Mouse (Mus musculus): ENCODE measurements at regions not wholly inside any gene's neighbourhood (a gene's known extent, or its start where the extent isn't known, plus 50 kb on each side); places are given as distances from the start of the nearest gene placed in this dataset.

GRCm38 (mm10) chr13:106454366-106454927 lies 482.3 kb downstream of the Ipo11 start:
- TF ChIP-seq CTCF (IDR thresholded peaks at IDR 0.05; ENCODE audit: borderline replicate concordance, insufficient read depth, low read length) (no peak), POLR2A (IDR thresholded peaks at IDR 0.05; ENCODE audit: low read depth, low read length) (no peak)
- no peak overlapping the region for H3K4me3 ChIP-seq (ENCODE audit: insufficient read depth, low read length)
- no peak overlapping the region for H3K27ac ChIP-seq (ENCODE audit: insufficient read depth, low read length)
- no peaks in the 10 kb centered on the region for H3K4me1 ChIP-seq (ENCODE audit: control insufficient read depth, insufficient read depth, low read length)

GRCm38 (mm10) chr13:106432165-106432564 lies 504.6 kb downstream of the Ipo11 start:
- Histone ChIP-seq H3K4me3 (ENCODE audit: insufficient read depth, low read length) (no peak overlapping the region), H3K4me1 (ENCODE audit: control insufficient read depth, insufficient read depth, low read length) (no peaks in the 10 kb centered on the region), H3K27ac (ENCODE audit: insufficient read depth, low read length) (no peak overlapping the region)
- no peak for TF ChIP-seq CTCF (IDR thresholded peaks at IDR 0.05; ENCODE audit: borderline replicate concordance, insufficient read depth, low read length)
- TF ChIP-seq POLR2A (IDR thresholded peaks at IDR 0.05; ENCODE audit: low read depth, low read length), result no peak

DNA sequence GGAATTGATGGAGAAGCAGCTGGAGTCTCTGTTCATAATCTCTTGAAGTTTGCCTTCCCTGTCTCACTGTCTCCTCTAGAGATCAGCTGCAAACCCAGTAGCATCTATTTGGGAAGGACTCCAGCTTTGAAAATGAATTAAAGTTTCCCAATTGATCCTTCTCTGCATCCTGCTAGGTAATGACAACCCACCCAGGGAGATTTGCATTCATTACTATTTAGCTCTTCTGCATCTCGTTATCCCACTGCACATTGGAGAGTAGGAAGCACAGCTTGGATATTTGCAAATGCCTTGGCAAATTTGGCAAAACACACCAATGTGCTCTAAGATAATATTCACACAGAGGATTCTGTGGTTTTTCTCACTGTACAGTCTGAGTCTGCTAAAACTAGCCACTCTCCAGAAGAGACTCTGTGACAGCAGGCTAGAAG lies 530.1 kb downstream of the Ipo11 start:
- TF ChIP-seq POLR2A (IDR thresholded peaks at IDR 0.05; ENCODE audit: low read depth, low read length) (no peak), CTCF (IDR thresholded peaks at IDR 0.05; ENCODE audit: borderline replicate concordance, insufficient read depth, low read length) (no peak)
- H3K27ac ChIP-seq (ENCODE audit: insufficient read depth, low read length), result no peak overlapping the region

GRCm38 (mm10) chr13:106392642-106393041 lies 544.1 kb downstream of the Ipo11 start:
- no peak for TF ChIP-seq POLR2A (IDR thresholded peaks at IDR 0.05; ENCODE audit: low read depth, low read length)
- TF ChIP-seq CTCF (IDR thresholded peaks at IDR 0.05; ENCODE audit: borderline replicate concordance, insufficient read depth, low read length), result no peak
- Histone ChIP-seq H3K4me3 (ENCODE audit: insufficient read depth, low read length) (no peak overlapping the region), H3K4me1 (ENCODE audit: control insufficient read depth, insufficient read depth, low read length) (no peaks in the 10 kb centered on the region), H3K27ac (ENCODE audit: insufficient read depth, low read length) (no peak overlapping the region)

More for the DNA sequence above, 530.1 kb downstream of the Ipo11 start:
- H3K4me1 ChIP-seq (ENCODE audit: control insufficient read depth, insufficient read depth, low read length), result no peaks in the 10 kb centered on the region
- no peak overlapping the region for H3K4me3 ChIP-seq (ENCODE audit: insufficient read depth, low read length)

GRCm38 (mm10) chr13:106388634-106389033 lies 548.1 kb downstream of the Ipo11 start:
- no peak overlapping the region for H3K27ac ChIP-seq (ENCODE audit: insufficient read depth, low read length)
- TF ChIP-seq CTCF (IDR thresholded peaks at IDR 0.05; ENCODE audit: borderline replicate concordance, insufficient read depth, low read length) (no peak), POLR2A (IDR thresholded peaks at IDR 0.05; ENCODE audit: low read depth, low read length) (no peak)
- no peaks in the 10 kb centered on the region for H3K4me1 ChIP-seq (ENCODE audit: control insufficient read depth, insufficient read depth, low read length)
- no peak overlapping the region for H3K4me3 ChIP-seq (ENCODE audit: insufficient read depth, low read length)

GRCm38 (mm10) chr13:106367589-106367988 lies 569.2 kb downstream of the Ipo11 start:
- no peak overlapping the region for H3K4me3 ChIP-seq (ENCODE audit: insufficient read depth, low read length)
- no peak overlapping the region for H3K27ac ChIP-seq (ENCODE audit: insufficient read depth, low read length)
- H3K4me1 ChIP-seq (ENCODE audit: control insufficient read depth, insufficient read depth, low read length), result no peaks in the 10 kb centered on the region
- TF ChIP-seq CTCF (IDR thresholded peaks at IDR 0.05; ENCODE audit: borderline replicate concordance, insufficient read depth, low read length) (no peak), POLR2A (IDR thresholded peaks at IDR 0.05; ENCODE audit: low read depth, low read length) (no peak)

DNA sequence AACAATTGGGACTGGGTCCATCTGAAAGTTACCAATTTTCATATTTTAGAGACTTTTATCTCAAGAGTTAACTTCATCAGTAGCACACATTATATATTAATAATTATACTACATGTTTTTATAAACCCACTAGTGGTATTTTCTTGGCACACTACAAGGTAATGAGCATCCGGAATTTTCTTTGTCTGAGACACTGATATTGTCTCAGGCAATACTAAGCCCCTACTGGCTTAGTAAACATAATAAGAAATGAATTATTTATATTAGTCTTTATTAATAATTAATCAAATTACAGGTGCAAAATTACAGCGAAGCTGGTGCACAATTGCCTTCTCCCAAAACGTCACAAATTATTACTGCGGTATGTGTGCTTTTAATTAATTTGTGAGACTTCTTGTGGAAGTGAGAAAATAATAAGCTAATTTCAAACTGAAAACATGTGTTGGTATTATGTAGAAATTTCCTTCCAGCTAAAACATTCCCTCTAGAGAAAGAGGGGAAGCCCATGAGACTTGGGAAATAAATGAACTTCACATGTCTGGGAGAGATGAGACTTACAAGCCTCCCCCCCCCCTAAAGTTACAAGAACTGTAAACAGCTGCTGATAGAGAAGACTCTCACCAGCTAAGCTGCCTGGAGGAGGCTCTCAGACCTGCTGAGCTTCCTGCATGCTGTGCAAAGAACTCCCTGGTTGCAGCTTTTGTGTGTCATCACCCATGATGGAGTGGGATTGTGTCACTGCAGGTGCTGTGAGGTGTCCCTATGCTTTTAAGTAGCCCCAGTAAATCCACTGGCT lies 583.9 kb downstream of the Ipo11 start:
- H3K4me1 ChIP-seq (ENCODE audit: control insufficient read depth, insufficient read depth, low read length), result no peaks in the 10 kb centered on the region
- no peak overlapping the region for H3K27ac ChIP-seq (ENCODE audit: insufficient read depth, low read length)
- TF ChIP-seq POLR2A (IDR thresholded peaks at IDR 0.05; ENCODE audit: low read depth, low read length) (no peak), CTCF (IDR thresholded peaks at IDR 0.05; ENCODE audit: borderline replicate concordance, insufficient read depth, low read length) (no peak)
- H3K4me3 ChIP-seq (ENCODE audit: insufficient read depth, low read length), result no peak overlapping the region

- H3K4me1 ChIP-seq (ENCODE audit: control insufficient read depth, insufficient read depth, low read length), result no peaks in the 10 kb centered on the region
- no peak overlapping the region for H3K27ac ChIP-seq (ENCODE audit: insufficient read depth, low read length)
- TF ChIP-seq CTCF (IDR thresholded peaks at IDR 0.05; ENCODE audit: borderline replicate concordance, insufficient read depth, low read length) (no peak), POLR2A (IDR thresholded peaks at IDR 0.05; ENCODE audit: low read depth, low read length) (no peak)
- H3K4me3 ChIP-seq (ENCODE audit: insufficient read depth, low read length), result no peak overlapping the region
Measured at GRCm38 (mm10) chr13:106332025-106332424, 604.7 kb downstream of the Ipo11 start.

DNA sequence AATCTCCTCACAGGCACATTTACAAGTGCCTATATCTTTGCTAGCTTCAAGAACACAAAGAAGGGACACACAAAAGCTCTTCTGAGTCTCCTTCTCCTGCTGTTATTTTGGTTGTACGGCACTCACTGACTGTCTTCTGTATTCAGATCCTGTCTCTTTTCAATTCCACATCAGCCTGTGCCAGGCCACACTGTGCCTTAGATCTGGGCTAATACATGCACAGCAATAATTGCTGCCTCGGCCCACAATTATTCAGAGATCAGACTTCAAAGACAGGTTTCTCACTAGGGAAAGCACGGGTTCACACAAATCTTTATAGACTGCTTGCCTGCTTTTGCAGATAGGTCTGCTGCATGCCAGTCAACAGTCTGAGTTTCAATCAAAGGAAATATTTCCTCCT lies 617.8 kb downstream of the Ipo11 start:
- TF ChIP-seq POLR2A (IDR thresholded peaks at IDR 0.05; ENCODE audit: low read depth, low read length) (no peak), CTCF (IDR thresholded peaks at IDR 0.05; ENCODE audit: borderline replicate concordance, insufficient read depth, low read length) (no peak)
- Histone ChIP-seq H3K4me3 (ENCODE audit: insufficient read depth, low read length) (no peak overlapping the region), H3K27ac (ENCODE audit: insufficient read depth, low read length) (no peak overlapping the region), H3K4me1 (ENCODE audit: control insufficient read depth, insufficient read depth, low read length) (no peaks in the 10 kb centered on the region)

GRCm38 (mm10) chr13:106318476-106318875 lies 618.3 kb downstream of the Ipo11 start:
- no peak overlapping the region for H3K27ac ChIP-seq (ENCODE audit: insufficient read depth, low read length)
- H3K4me3 ChIP-seq (ENCODE audit: insufficient read depth, low read length), result no peak overlapping the region
- H3K4me1 ChIP-seq (ENCODE audit: control insufficient read depth, insufficient read depth, low read length), result no peaks in the 10 kb centered on the region
- TF ChIP-seq POLR2A (IDR thresholded peaks at IDR 0.05; ENCODE audit: low read depth, low read length) (no peak), CTCF (IDR thresholded peaks at IDR 0.05; ENCODE audit: borderline replicate concordance, insufficient read depth, low read length) (no peak)

All from embryonic fibroblast, embryonic 13.5 days (primary cell).